Mouse (Mus musculus): ENCODE measurements around the gene Lrrc73. TPM values are rescaled to one million over a fixed set of nuclear protein-coding genes. Genes with fewer than 3 reads are reported as not detected.

Lrrc73 gene
- polyA plus RNA-seq, 1 experiment from 2014 or later: 0.70 TPM

- Histone ChIP-seq H3K27ac (ENCODE audit: low read depth, low read length) (no peak overlapping the region), H3K9me3 (replicated peaks; ENCODE audit: control insufficient read depth, low read length) (no peaks in the 10 kb centered on the region), H3K4me3 (ENCODE audit: low read depth, low read length) (no peak overlapping the region), H3K4me1 (ENCODE audit: control insufficient read depth, insufficient read depth, low read length) (peaks cover 11% of the 10 kb centered on the region; the same call in 1 of the 2 replicates), H3K9ac (ENCODE audit: low read depth, low read length) (no peak overlapping the region), H3K4me2 (peak overlapping the region; percentile 100), H3K36me3 (ENCODE audit: control insufficient read depth, insufficient read depth, low read length) (peaks cover 22% of the 10 kb centered on the region), H3K27me3 (ENCODE audit: control insufficient read depth, insufficient read depth, low read length) (peaks cover 22% of the 10 kb centered on the region)
- ATAC-seq (replicated peaks; ENCODE audit: insufficient number of reproducible peaks, low FRiP score, low TSS enrichment): no peak
- WGBS (ENCODE audit: insufficient replicate concordance): 51% methylated on average over 14 of the region's 14 CpGs
These were observed 520 bp upstream of the Lrrc73 start for GRCm38 (mm10) chr17:46252571-46253451.

DNA sequence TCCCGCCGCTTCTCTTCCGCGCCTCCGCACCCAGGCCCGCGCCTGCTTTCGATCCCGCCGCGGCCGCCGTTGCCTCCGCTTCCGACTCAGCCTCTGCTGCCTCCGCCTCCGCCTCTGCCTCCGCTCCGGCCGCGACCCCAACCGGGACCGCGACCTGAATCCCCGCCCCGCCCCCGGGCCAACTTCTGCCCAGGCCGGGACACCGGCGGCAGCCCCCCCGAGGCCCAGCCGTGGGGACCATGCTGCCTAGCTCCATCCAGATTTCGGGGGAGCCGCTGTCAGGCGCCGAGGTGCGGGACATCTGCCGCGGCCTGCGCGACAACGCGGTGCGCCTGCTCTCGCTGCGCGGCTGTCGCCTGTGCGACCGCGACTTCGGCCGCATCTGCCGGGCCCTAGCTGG lies 775 bp downstream of the Lrrc73 start:
- no peak overlapping the region for H3K27ac ChIP-seq (ENCODE audit: low read depth, low read length)
- H3K9me3 ChIP-seq (replicated peaks; ENCODE audit: control insufficient read depth, low read length): no peaks in the 10 kb centered on the region
- peaks cover 34% of the 10 kb centered on the region for H3K36me3 ChIP-seq (ENCODE audit: control insufficient read depth, insufficient read depth, low read length)
- peaks cover 22% of the 10 kb centered on the region for H3K27me3 ChIP-seq (ENCODE audit: control insufficient read depth, insufficient read depth, low read length)
- under 1% methylated on average over 52 of the region's 54 CpGs for WGBS (ENCODE audit: insufficient replicate concordance)
- peak overlapping the region; percentile 71 for H3K4me3 ChIP-seq (ENCODE audit: low read depth, low read length)
- H3K4me1 ChIP-seq (ENCODE audit: control insufficient read depth, insufficient read depth, low read length): peaks cover 5% of the 10 kb centered on the region; the same call in 1 of the 2 replicates
- ATAC-seq (replicated peaks; ENCODE audit: insufficient number of reproducible peaks, low FRiP score, low TSS enrichment): no peak
- H3K9ac ChIP-seq (ENCODE audit: low read depth, low read length): peak overlapping the region; percentile 17
- peak overlapping the region; percentile 100 for H3K4me2 ChIP-seq

GRCm38 (mm10) chr17:46255147-46255546 lies 1.8 kb downstream of the Lrrc73 start:
- H3K27ac ChIP-seq (ENCODE audit: low read depth, low read length): no peak overlapping the region
- H3K27me3 ChIP-seq (ENCODE audit: control insufficient read depth, insufficient read depth, low read length): peaks cover 22% of the 10 kb centered on the region
- no peak for ATAC-seq (replicated peaks; ENCODE audit: insufficient number of reproducible peaks, low FRiP score, low TSS enrichment)
- H3K9ac ChIP-seq (ENCODE audit: low read depth, low read length): no peak overlapping the region
- H3K4me1 ChIP-seq (ENCODE audit: control insufficient read depth, insufficient read depth, low read length): peaks cover 5% of the 10 kb centered on the region; the same call in 1 of the 2 replicates
- H3K9me3 ChIP-seq (replicated peaks; ENCODE audit: control insufficient read depth, low read length): no peaks in the 10 kb centered on the region
- 30% methylated on average over 6 of the region's 6 CpGs for WGBS (ENCODE audit: insufficient replicate concordance)
- H3K4me2 ChIP-seq: no peak overlapping the region
- H3K36me3 ChIP-seq (ENCODE audit: control insufficient read depth, insufficient read depth, low read length): peaks cover 41% of the 10 kb centered on the region
- peak overlapping the region; percentile 71; the same call in 1 of the 2 replicates for H3K4me3 ChIP-seq (ENCODE audit: low read depth, low read length)

DNA sequence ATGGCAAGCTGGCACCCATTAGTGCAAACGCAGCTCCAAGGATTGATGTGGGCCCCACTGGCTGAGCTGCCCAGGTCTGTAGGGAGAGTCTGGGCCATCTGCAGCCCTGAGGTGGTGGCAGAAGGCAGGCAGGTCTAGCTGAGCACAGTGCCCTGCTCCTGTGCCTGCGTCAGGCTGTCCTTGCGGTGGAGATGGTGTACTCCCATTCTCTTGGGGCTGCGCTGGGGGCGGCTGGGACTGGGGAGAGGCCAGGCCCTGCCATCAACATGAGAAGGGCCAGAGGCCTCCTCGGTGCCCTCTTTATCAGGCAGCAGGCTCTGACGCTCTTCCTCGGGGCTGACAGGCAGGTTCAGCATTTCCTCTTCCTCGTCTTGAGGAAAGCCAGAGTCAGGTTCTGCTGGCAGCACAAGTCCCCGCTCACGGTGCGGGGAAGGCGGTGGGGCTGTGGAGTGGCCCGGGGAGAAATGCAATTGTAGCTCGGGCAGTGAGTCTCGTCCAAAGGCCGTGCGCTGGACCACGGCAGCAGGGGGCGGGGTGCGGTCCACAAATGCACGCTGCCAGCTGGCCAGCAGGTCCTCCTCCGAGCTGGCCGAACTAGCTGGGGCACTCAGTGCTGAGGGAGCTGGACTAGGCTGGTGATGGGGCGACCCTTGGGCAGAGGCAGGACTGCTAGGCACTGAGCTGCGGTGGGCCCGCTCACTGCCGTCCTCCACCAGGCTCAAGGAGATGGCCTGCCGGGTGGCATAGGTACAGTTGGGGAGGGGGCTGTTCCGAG lies 5.1 kb downstream of the Lrrc73 start:
- H3K27ac ChIP-seq (ENCODE audit: low read depth, low read length): peak overlapping the region; percentile 31; the same call in 1 of the 2 replicates
- H3K27me3 ChIP-seq (ENCODE audit: control insufficient read depth, insufficient read depth, low read length): peaks cover 22% of the 10 kb centered on the region
- no peak overlapping the region for H3K9ac ChIP-seq (ENCODE audit: low read depth, low read length)
- ATAC-seq (replicated peaks; ENCODE audit: insufficient number of reproducible peaks, low FRiP score, low TSS enrichment): no peak
- H3K4me3 ChIP-seq (ENCODE audit: low read depth, low read length): no peak overlapping the region
- WGBS (ENCODE audit: insufficient replicate concordance): 71% methylated on average over 30 of the region's 30 CpGs
- no peak overlapping the region for H3K4me2 ChIP-seq
- peaks cover 5% of the 10 kb centered on the region; the same call in 1 of the 2 replicates for H3K4me1 ChIP-seq (ENCODE audit: control insufficient read depth, insufficient read depth, low read length)
- H3K36me3 ChIP-seq (ENCODE audit: control insufficient read depth, insufficient read depth, low read length): peaks cover 47% of the 10 kb centered on the region
- no peaks in the 10 kb centered on the region for H3K9me3 ChIP-seq (replicated peaks; ENCODE audit: control insufficient read depth, low read length)

DNA sequence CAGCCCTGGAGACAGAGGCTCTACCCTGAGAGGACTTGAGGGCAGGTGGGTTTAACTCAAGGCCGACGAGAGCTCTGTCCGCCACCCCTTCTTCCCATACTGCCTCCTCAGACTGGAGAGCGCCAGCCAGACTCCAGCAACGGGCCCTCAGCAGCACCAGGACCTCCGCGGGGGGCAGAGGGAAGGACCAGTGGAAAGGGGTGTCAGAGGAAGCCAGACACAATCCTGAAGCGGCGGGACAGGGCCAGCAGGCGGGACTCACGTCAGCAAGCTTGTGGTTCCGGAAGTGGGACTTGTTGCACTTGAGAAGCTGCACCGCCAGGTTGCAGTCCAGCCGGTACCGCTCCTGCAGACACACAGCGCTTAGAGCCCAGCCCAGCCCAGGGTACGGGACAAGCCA lies 6.3 kb downstream of the Lrrc73 start:
- Histone ChIP-seq H3K4me1 (ENCODE audit: control insufficient read depth, insufficient read depth, low read length) (no peaks in the 10 kb centered on the region; the same call in 1 of the 2 replicates), H3K9ac (ENCODE audit: low read depth, low read length) (no peak overlapping the region), H3K4me2 (no peak overlapping the region), H3K4me3 (ENCODE audit: low read depth, low read length) (no peak overlapping the region), H3K27ac (ENCODE audit: low read depth, low read length) (no peak overlapping the region), H3K9me3 (replicated peaks; ENCODE audit: control insufficient read depth, low read length) (no peaks in the 10 kb centered on the region), H3K36me3 (ENCODE audit: control insufficient read depth, insufficient read depth, low read length) (peaks cover 56% of the 10 kb centered on the region), H3K27me3 (ENCODE audit: control insufficient read depth, insufficient read depth, low read length) (peaks cover 14% of the 10 kb centered on the region)
- 80% methylated on average over 17 of the region's 17 CpGs for WGBS (ENCODE audit: insufficient replicate concordance)
- ATAC-seq (replicated peaks; ENCODE audit: insufficient number of reproducible peaks, low FRiP score, low TSS enrichment): no peak

GRCm38 (mm10) chr17:46262201-46262694 lies 8.9 kb downstream of the Lrrc73 start:
- peaks cover 50% of the 10 kb centered on the region for H3K36me3 ChIP-seq (ENCODE audit: control insufficient read depth, insufficient read depth, low read length)
- H3K4me3 ChIP-seq (ENCODE audit: low read depth, low read length): no peak overlapping the region
- H3K27ac ChIP-seq (ENCODE audit: low read depth, low read length): no peak overlapping the region
- H3K4me1 ChIP-seq (ENCODE audit: control insufficient read depth, insufficient read depth, low read length): peaks cover 6% of the 10 kb centered on the region; the same call in 1 of the 2 replicates
- no peak for ATAC-seq (replicated peaks; ENCODE audit: insufficient number of reproducible peaks, low FRiP score, low TSS enrichment)
- no peak overlapping the region for H3K9ac ChIP-seq (ENCODE audit: low read depth, low read length)
- H3K27me3 ChIP-seq (ENCODE audit: control insufficient read depth, insufficient read depth, low read length): no peaks in the 10 kb centered on the region
- H3K4me2 ChIP-seq: no peak overlapping the region
- 87% methylated on average over 5 of the region's 5 CpGs for WGBS (ENCODE audit: insufficient replicate concordance)
- no peaks in the 10 kb centered on the region for H3K9me3 ChIP-seq (replicated peaks; ENCODE audit: control insufficient read depth, low read length)

DNA sequence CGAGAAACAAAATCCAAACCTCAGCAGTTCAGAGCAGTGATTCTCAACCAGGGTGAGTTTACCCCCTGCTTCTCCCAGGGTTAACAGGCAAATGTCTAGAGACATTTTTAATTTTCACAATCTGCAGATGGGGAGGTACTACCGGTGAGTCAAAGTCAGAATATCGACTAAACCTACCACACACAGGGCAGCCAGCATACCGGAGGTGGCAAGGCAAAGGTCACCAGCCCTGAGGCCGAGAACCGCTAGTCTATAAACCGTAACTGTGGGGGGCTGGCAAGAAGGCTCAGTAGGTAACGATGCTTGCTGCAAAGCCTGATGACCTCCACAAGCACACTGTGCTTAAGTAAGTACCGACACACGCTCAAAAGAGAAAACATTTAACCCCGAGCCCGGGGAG lies 12.2 kb downstream of the Lrrc73 start:
- no peak overlapping the region for H3K27ac ChIP-seq (ENCODE audit: low read depth, low read length)
- no peaks in the 10 kb centered on the region for H3K27me3 ChIP-seq (ENCODE audit: control insufficient read depth, insufficient read depth, low read length)
- H3K9me3 ChIP-seq (replicated peaks; ENCODE audit: control insufficient read depth, low read length): no peaks in the 10 kb centered on the region
- no peak overlapping the region for H3K4me3 ChIP-seq (ENCODE audit: low read depth, low read length)
- peaks cover 12% of the 10 kb centered on the region for H3K4me1 ChIP-seq (ENCODE audit: control insufficient read depth, insufficient read depth, low read length)
- peaks cover 29% of the 10 kb centered on the region for H3K36me3 ChIP-seq (ENCODE audit: control insufficient read depth, insufficient read depth, low read length)
- no peak overlapping the region for H3K9ac ChIP-seq (ENCODE audit: low read depth, low read length)
- 86% methylated on average over 12 of the region's 12 CpGs for WGBS (ENCODE audit: insufficient replicate concordance)
- no peak overlapping the region for H3K4me2 ChIP-seq
- ATAC-seq (replicated peaks; ENCODE audit: insufficient number of reproducible peaks, low FRiP score, low TSS enrichment): no peak

DNA sequence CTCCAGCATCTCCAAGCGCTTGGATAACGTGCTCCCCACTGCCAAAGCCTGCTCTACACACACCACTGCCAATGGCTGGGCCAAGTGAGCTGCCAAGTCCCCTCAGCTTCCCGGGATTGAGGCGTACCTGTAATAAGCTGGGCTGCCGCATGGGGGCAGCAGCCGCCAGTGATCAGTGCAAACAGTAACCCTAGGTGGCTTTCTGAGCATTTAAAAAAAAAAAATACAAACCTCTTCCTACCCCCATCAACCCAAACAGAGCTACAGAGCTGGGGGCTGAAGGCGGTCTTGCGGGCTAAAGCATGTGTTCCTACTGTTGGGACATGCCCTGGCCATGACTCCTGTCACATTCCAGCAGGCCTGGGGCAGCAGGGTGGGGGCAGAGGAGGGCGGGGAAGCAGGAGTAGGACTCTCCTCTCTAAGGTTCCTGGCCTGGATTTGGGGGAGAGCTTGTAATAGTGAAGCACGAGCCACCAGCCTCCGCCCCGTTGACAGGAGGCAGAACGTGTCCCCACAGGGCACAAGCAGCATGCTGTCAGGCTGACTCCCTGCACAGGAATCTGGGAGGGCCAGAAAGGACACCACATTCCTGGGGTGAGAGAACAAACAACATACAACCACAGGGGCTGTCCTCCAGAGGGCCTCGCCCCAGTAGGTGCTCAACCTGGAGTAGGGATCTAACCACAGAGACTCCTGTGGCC lies 12.7 kb downstream of the Lrrc73 start:
- 16% methylated on average over 14 of the region's 14 CpGs for WGBS (ENCODE audit: insufficient replicate concordance)
- H3K27ac ChIP-seq (ENCODE audit: low read depth, low read length): no peak overlapping the region
- peaks cover 29% of the 10 kb centered on the region for H3K36me3 ChIP-seq (ENCODE audit: control insufficient read depth, insufficient read depth, low read length)
- no peak overlapping the region for H3K4me3 ChIP-seq (ENCODE audit: low read depth, low read length)
- peaks cover 12% of the 10 kb centered on the region for H3K4me1 ChIP-seq (ENCODE audit: control insufficient read depth, insufficient read depth, low read length)
- H3K4me2 ChIP-seq: no peak overlapping the region
- H3K9ac ChIP-seq (ENCODE audit: low read depth, low read length): no peak overlapping the region
- H3K9me3 ChIP-seq (replicated peaks; ENCODE audit: control insufficient read depth, low read length): no peaks in the 10 kb centered on the region
- ATAC-seq (replicated peaks; ENCODE audit: insufficient number of reproducible peaks, low FRiP score, low TSS enrichment): no peak
- H3K27me3 ChIP-seq (ENCODE audit: control insufficient read depth, insufficient read depth, low read length): no peaks in the 10 kb centered on the region

Measured in heart, embryonic 11.5 days (tissue).